Mouse (Mus musculus): ENCODE measurements around the gene Phc1. TPM values are rescaled to one million over a fixed set of nuclear protein-coding genes. Genes with fewer than 3 reads are reported as not detected.

Phc1 gene
- polyA plus RNA-seq, 1 experiment = 206 TPM

DNA sequence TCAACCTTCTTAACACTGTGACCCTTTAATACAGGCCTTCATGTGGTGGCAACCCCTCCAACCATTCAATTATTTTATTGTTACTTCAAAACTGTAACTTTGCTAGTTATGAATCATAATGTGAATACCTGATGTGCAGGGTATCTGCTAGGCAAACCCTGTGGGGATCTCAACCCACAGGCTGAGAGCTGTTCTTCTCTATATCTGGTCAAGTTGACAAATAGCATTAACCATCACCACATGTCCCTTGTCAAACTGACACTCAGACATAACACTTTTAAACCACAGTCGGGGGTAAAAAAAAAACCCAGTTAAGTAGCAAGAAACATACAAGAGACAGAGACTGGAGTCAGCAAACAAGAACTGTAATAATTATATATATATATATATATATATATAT is 55.5 kb downstream of the Phc1 start:
- no peak overlapping the region for H3K27ac ChIP-seq (ENCODE audit: insufficient read depth, low read length)
- 0 out of 2 replicates have a peak, but pooled peaks cover 2% of the 10 kb centered on the region for H3K27me3 ChIP-seq (ENCODE audit: control insufficient read depth, insufficient read depth, low read length, poor library complexity, severe bottlenecking)
- H3K4me1 ChIP-seq (ENCODE audit: control insufficient read depth, insufficient read depth, low read length) = no peaks in the 10 kb centered on the region
- no peaks in the 10 kb centered on the region for H3K9me3 ChIP-seq (replicated peaks; ENCODE audit: control insufficient read depth, insufficient read depth, low read length, poor library complexity, severe bottlenecking)
- no peak for TF ChIP-seq CTCF (IDR thresholded peaks at IDR 0.05; ENCODE audit: low read depth, low read length)
- TF ChIP-seq POLR2A (IDR thresholded peaks at IDR 0.05; ENCODE audit: insufficient read depth, low read length) = no peak
- no peak for TF ChIP-seq EP300 (IDR thresholded peaks at IDR 0.05; ENCODE audit: insufficient read depth, low read depth, low read length)
- no peaks in the 10 kb centered on the region for H3K36me3 ChIP-seq (ENCODE audit: control insufficient read depth, insufficient read depth, low read length, poor library complexity, severe bottlenecking)
- no peak overlapping the region for H3K4me3 ChIP-seq (ENCODE audit: low read depth, low read length)
- no peak overlapping the region for H3K9ac ChIP-seq (ENCODE audit: low read depth, poor library complexity, severe bottlenecking)

DNA sequence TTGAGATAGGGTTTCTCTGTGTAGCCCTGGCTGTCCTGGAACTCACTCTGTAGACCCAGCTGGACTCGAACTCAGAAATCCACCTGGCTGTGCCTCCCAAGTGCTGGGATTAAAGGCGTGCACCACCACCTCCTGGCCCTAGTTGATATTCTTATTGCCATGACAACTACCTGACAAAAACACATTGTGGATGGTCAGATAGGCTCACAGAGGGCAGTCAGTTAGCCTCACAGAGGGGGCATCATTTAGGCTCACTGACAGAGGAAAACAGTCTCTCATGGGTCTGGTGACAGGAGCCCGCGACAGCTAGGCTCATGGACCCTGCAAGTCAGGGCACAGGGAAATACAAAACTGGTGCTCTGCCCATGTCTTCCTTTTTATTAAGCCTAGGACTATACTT is 56.1 kb downstream of the Phc1 start:
- TF ChIP-seq EP300 (IDR thresholded peaks at IDR 0.05; ENCODE audit: insufficient read depth, low read depth, low read length) = no peak
- 0 out of 2 replicates have a peak, but pooled peaks cover 2% of the 10 kb centered on the region for H3K27me3 ChIP-seq (ENCODE audit: control insufficient read depth, insufficient read depth, low read length, poor library complexity, severe bottlenecking)
- H3K27ac ChIP-seq (ENCODE audit: insufficient read depth, low read length) = no peak overlapping the region
- H3K9me3 ChIP-seq (replicated peaks; ENCODE audit: control insufficient read depth, insufficient read depth, low read length, poor library complexity, severe bottlenecking) = no peaks in the 10 kb centered on the region
- H3K9ac ChIP-seq (ENCODE audit: low read depth, poor library complexity, severe bottlenecking) = no peak overlapping the region
- no peaks in the 10 kb centered on the region for H3K36me3 ChIP-seq (ENCODE audit: control insufficient read depth, insufficient read depth, low read length, poor library complexity, severe bottlenecking)
- H3K4me1 ChIP-seq (ENCODE audit: control insufficient read depth, insufficient read depth, low read length) = no peaks in the 10 kb centered on the region
- no peak overlapping the region for H3K4me3 ChIP-seq (ENCODE audit: low read depth, low read length)

DNA sequence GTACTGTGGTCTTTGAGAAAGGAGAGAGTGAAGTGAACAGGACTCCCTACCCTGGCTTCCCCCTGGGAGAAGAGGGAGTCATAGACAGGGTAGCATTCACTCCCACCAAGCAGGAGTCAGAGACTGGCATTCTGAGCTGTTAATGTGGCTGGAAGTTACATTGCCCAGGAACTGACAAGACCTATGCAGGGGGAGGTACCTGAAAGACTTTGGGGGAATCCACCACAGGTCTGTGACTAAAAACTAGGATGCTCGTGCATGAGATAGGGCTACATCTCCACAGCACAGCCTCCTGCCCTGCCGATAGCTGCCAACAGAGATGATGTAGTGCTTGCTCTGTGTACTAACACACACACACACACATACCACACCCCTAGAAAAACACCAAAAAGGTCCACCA is 56.9 kb downstream of the Phc1 start:
- H3K36me3 ChIP-seq (ENCODE audit: control insufficient read depth, insufficient read depth, low read length, poor library complexity, severe bottlenecking) = no peaks in the 10 kb centered on the region
- no peaks in the 10 kb centered on the region for H3K9me3 ChIP-seq (replicated peaks; ENCODE audit: control insufficient read depth, insufficient read depth, low read length, poor library complexity, severe bottlenecking)
- H3K9ac ChIP-seq (ENCODE audit: low read depth, poor library complexity, severe bottlenecking) = no peak overlapping the region
- no peak for TF ChIP-seq EP300 (IDR thresholded peaks at IDR 0.05; ENCODE audit: insufficient read depth, low read depth, low read length)
- no peak for TF ChIP-seq POLR2A (IDR thresholded peaks at IDR 0.05; ENCODE audit: insufficient read depth, low read length)
- no peak for TF ChIP-seq CTCF (IDR thresholded peaks at IDR 0.05; ENCODE audit: low read depth, low read length)
- peaks cover 2% of the 10 kb centered on the region for H3K27me3 ChIP-seq (ENCODE audit: control insufficient read depth, insufficient read depth, low read length, poor library complexity, severe bottlenecking)
- no peak overlapping the region for H3K27ac ChIP-seq (ENCODE audit: insufficient read depth, low read length)
- no peak overlapping the region for H3K4me3 ChIP-seq (ENCODE audit: low read depth, low read length)
- no peaks in the 10 kb centered on the region for H3K4me1 ChIP-seq (ENCODE audit: control insufficient read depth, insufficient read depth, low read length)

DNA sequence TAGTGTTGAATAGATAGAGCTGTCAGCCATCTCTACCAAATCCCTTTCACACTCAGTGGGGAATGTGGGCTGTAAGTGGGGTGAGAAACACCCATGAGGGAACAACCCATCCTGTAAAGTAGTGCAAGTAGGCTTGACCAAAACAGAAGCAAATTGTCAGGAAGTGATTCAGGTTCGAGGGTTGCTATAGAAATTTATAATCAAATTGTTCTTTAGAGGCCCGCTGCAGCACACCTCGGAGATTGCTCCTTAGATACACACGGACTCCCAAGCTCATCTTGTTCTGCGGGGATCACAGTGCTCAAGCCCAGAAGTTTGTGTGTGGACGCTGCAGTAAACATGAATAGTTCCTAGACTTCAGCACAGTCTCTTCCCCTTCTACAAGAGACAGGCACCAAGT is 57.6 kb downstream of the Phc1 start, which contains the start of gene Klrg1:
Gene Klrg1 (minus strand): TSS at position 101 of the 400 bp plus-strand sequence.
- no peak within 1 kb of the TSS for H3K9ac ChIP-seq (ENCODE audit: low read depth, poor library complexity, severe bottlenecking)
- H3K4me1 ChIP-seq (ENCODE audit: control insufficient read depth, insufficient read depth, low read length) = no peaks in the 10 kb centered on the region

DNA sequence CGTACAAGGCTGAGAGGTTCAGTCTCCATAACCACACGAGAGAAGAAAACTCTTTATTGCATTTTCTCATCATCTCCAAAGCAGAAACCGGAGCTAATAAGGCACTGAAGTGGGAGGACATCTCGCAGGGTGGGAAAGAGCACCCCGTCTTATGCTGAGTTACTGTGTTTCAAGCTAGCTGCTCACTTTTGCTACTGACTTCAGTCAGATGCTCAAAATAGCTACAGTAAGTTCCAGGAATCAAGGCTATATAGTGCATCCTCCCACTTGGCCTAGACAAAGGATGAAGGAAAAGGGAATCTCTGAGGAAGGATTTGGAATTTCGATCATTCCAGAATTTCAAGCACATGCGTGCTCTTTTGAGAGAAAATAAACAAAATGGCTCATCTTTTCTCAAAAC is 63.8 kb downstream of the Phc1 start:
- Histone ChIP-seq H3K27me3 (ENCODE audit: control insufficient read depth, insufficient read depth, low read length, poor library complexity, severe bottlenecking) (no peaks in the 10 kb centered on the region; the same call in none of the 2 replicates), H3K4me1 (ENCODE audit: control insufficient read depth, insufficient read depth, low read length) (no peaks in the 10 kb centered on the region), H3K4me3 (ENCODE audit: low read depth, low read length) (no peak overlapping the region), H3K9me3 (replicated peaks; ENCODE audit: control insufficient read depth, insufficient read depth, low read length, poor library complexity, severe bottlenecking) (no peaks in the 10 kb centered on the region), H3K36me3 (ENCODE audit: control insufficient read depth, insufficient read depth, low read length, poor library complexity, severe bottlenecking) (no peaks in the 10 kb centered on the region), H3K27ac (ENCODE audit: insufficient read depth, low read length) (no peak overlapping the region), H3K9ac (ENCODE audit: low read depth, poor library complexity, severe bottlenecking) (no peak overlapping the region)
- TF ChIP-seq CTCF (IDR thresholded peaks at IDR 0.05; ENCODE audit: low read depth, low read length) (no peak), EP300 (IDR thresholded peaks at IDR 0.05; ENCODE audit: insufficient read depth, low read depth, low read length) (no peak), POLR2A (IDR thresholded peaks at IDR 0.05; ENCODE audit: insufficient read depth, low read length) (no peak)

More for the DNA sequence above, 57.6 kb downstream of the Phc1 start, which contains the start of gene Klrg1:
- Histone ChIP-seq H3K27ac (ENCODE audit: insufficient read depth, low read length) (no peak within 1 kb of the TSS), H3K27me3 (ENCODE audit: control insufficient read depth, insufficient read depth, low read length, poor library complexity, severe bottlenecking) (peaks cover 2% of the 10 kb centered on the region), H3K36me3 (ENCODE audit: control insufficient read depth, insufficient read depth, low read length, poor library complexity, severe bottlenecking) (no peaks in the 10 kb centered on the region), H3K4me3 (ENCODE audit: low read depth, low read length) (no peak within 1 kb of the TSS), H3K9me3 (replicated peaks; ENCODE audit: control insufficient read depth, insufficient read depth, low read length, poor library complexity, severe bottlenecking) (no peaks in the 10 kb centered on the region)
- TF ChIP-seq POLR2A (IDR thresholded peaks at IDR 0.05; ENCODE audit: insufficient read depth, low read length) (no peak), EP300 (IDR thresholded peaks at IDR 0.05; ENCODE audit: insufficient read depth, low read depth, low read length) (no peak)

DNA sequence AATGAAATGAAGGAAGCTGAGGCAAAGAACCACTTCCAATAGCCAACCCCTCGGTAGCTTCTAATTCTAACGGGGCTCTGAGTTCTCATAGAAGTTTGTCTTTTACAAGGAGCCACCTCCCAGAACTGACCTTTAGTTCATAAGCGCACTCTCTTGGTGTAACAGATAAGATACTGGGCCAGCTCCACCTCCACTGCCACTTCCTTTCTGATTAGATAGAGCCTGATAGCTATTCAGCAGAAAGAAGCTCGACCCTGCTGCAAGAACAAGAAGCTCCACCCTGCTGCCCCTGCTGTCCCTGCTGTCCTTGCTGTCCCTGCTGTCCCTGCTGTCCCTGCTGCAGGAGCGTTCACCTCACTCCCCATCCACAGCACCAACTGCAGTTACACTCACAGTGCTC is 65.8 kb downstream of the Phc1 start:
- no peaks in the 10 kb centered on the region for H3K9me3 ChIP-seq (replicated peaks; ENCODE audit: control insufficient read depth, insufficient read depth, low read length, poor library complexity, severe bottlenecking)
- no peaks in the 10 kb centered on the region; the same call in none of the 2 replicates for H3K27me3 ChIP-seq (ENCODE audit: control insufficient read depth, insufficient read depth, low read length, poor library complexity, severe bottlenecking)
- H3K4me1 ChIP-seq (ENCODE audit: control insufficient read depth, insufficient read depth, low read length) = no peaks in the 10 kb centered on the region
- H3K9ac ChIP-seq (ENCODE audit: low read depth, poor library complexity, severe bottlenecking) = no peak overlapping the region
- H3K36me3 ChIP-seq (ENCODE audit: control insufficient read depth, insufficient read depth, low read length, poor library complexity, severe bottlenecking) = no peaks in the 10 kb centered on the region
- TF ChIP-seq POLR2A (IDR thresholded peaks at IDR 0.05; ENCODE audit: insufficient read depth, low read length) (no peak), CTCF (IDR thresholded peaks at IDR 0.05; ENCODE audit: low read depth, low read length) (no peak), EP300 (IDR thresholded peaks at IDR 0.05; ENCODE audit: insufficient read depth, low read depth, low read length) (no peak)
- H3K27ac ChIP-seq (ENCODE audit: insufficient read depth, low read length) = no peak overlapping the region
- no peak overlapping the region for H3K4me3 ChIP-seq (ENCODE audit: low read depth, low read length)
